Mouse (Mus musculus): ENCODE measurements at regions not wholly inside any gene's neighbourhood (a gene's known extent, or its start where the extent isn't known, plus 50 kb on each side); places are given as distances from the start of the nearest gene placed in this dataset.
A peak's percentile ranks its signal among the peaks of the same experiment; 100 is the strongest.

- DNase-seq (ENCODE audit: extremely low spot score in 1 of 2, low spot score in 1 of 2): no peak
Observed at GRCm38 (mm10) chr2:106256012-106256411, 252.7 kb upstream of the Dnajc24 start.

GRCm38 (mm10) chr2:106234358-106234757, 231.0 kb upstream of the Dnajc24 start:
- no peak for DNase-seq (ENCODE audit: extremely low spot score in 1 of 2, low spot score in 1 of 2)

- DNase-seq (ENCODE audit: extremely low spot score in 1 of 2, low spot score in 1 of 2): no peak
Observed at GRCm38 (mm10) chr2:106231136-106231535, 227.8 kb upstream of the Dnajc24 start.

- no peak for DNase-seq (ENCODE audit: extremely low spot score in 1 of 2, low spot score in 1 of 2)
Observed at GRCm38 (mm10) chr2:106230021-106230420, 226.7 kb upstream of the Dnajc24 start.

- DNase-seq (ENCODE audit: extremely low spot score in 1 of 2, low spot score in 1 of 2): no peak
Observed at GRCm38 (mm10) chr2:106228249-106228648, 224.9 kb upstream of the Dnajc24 start.

- no peak for DNase-seq (ENCODE audit: extremely low spot score in 1 of 2, low spot score in 1 of 2)
Observed at GRCm38 (mm10) chr2:106216169-106216568, 212.8 kb upstream of the Dnajc24 start.

GRCm38 (mm10) chr2:106213740-106214139, 210.4 kb upstream of the Dnajc24 start:
- no peak for DNase-seq (ENCODE audit: extremely low spot score in 1 of 2, low spot score in 1 of 2)

GRCm38 (mm10) chr2:106210773-106211172, 207.4 kb upstream of the Dnajc24 start:
- no peak for DNase-seq (ENCODE audit: extremely low spot score in 1 of 2, low spot score in 1 of 2)

- DNase-seq (ENCODE audit: extremely low spot score in 1 of 2, low spot score in 1 of 2): no peak
Observed at GRCm38 (mm10) chr2:106208767-106209250, 205.5 kb upstream of the Dnajc24 start.

- DNase-seq (ENCODE audit: extremely low spot score in 1 of 2, low spot score in 1 of 2): no peak
Observed at GRCm38 (mm10) chr2:106200130-106200529, 196.8 kb upstream of the Dnajc24 start.

- no peak for DNase-seq (ENCODE audit: extremely low spot score in 1 of 2, low spot score in 1 of 2)
Observed at GRCm38 (mm10) chr2:106195170-106195569, 191.8 kb upstream of the Dnajc24 start.

GRCm38 (mm10) chr2:106194369-106195023, 191.1 kb upstream of the Dnajc24 start:
- peak; percentile 79 to 87 for DNase-seq (ENCODE audit: extremely low spot score in 1 of 2, low spot score in 1 of 2)

GRCm38 (mm10) chr2:106193889-106194347, 190.6 kb upstream of the Dnajc24 start:
- no peak for DNase-seq (ENCODE audit: extremely low spot score in 1 of 2, low spot score in 1 of 2)

- no peak for DNase-seq (ENCODE audit: extremely low spot score in 1 of 2, low spot score in 1 of 2)
Observed at GRCm38 (mm10) chr2:106190579-106191322, 187.4 kb upstream of the Dnajc24 start.

GRCm38 (mm10) chr2:106183651-106184050, 180.3 kb upstream of the Dnajc24 start:
- peak in 1 of 2 experiments; percentile 4 for DNase-seq (ENCODE audit: extremely low spot score in 1 of 2, low spot score in 1 of 2)

GRCm38 (mm10) chr2:106182051-106182450, 178.7 kb upstream of the Dnajc24 start:
- no peak for DNase-seq (ENCODE audit: extremely low spot score in 1 of 2, low spot score in 1 of 2)

GRCm38 (mm10) chr2:106162681-106163080, 159.3 kb upstream of the Dnajc24 start:
- DNase-seq (ENCODE audit: extremely low spot score in 1 of 2, low spot score in 1 of 2): no peak

GRCm38 (mm10) chr2:106161877-106162276, 158.5 kb upstream of the Dnajc24 start:
- DNase-seq (ENCODE audit: extremely low spot score in 1 of 2, low spot score in 1 of 2): no peak

GRCm38 (mm10) chr2:106149701-106150100, 146.4 kb upstream of the Dnajc24 start:
- no peak for DNase-seq (ENCODE audit: extremely low spot score in 1 of 2, low spot score in 1 of 2)

- no peak for DNase-seq (ENCODE audit: extremely low spot score in 1 of 2, low spot score in 1 of 2)
Observed at GRCm38 (mm10) chr2:106140931-106141330, 137.6 kb upstream of the Dnajc24 start.

- DNase-seq (ENCODE audit: extremely low spot score in 1 of 2, low spot score in 1 of 2): no peak
Observed at GRCm38 (mm10) chr2:106101002-106101401, 97.7 kb upstream of the Dnajc24 start.

GRCm38 (mm10) chr2:106086121-106086520, 82.8 kb upstream of the Dnajc24 start:
- no peak for DNase-seq (ENCODE audit: extremely low spot score in 1 of 2, low spot score in 1 of 2)
